Mouse (Mus musculus): Measurements from ENCODE around the gene Serinc1.

DNA sequence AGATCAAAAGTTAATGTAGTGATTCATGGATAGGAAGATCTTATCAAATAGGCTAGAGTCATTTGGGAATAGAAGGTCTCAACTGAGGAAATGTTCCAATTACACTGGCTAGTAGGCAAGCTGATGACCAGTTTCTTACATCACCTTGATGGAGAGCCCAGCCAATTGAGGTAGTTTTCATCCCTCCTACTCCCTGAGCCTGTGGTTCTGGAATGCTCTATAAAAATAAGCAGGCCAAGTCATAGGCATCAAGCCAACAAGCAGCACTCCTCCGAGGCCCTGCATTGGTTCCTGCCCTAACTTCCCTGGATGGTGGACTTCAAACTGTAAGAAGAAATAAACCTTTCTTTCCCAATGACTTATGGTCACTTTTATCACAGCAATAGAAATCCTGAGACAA lies 17.1 kb downstream of the Serinc1 start:
- TF ChIP-seq POLR2A (IDR thresholded peaks at IDR 0.05; ENCODE audit: borderline replicate concordance, low read depth, low read length) (no peak), CTCF (IDR thresholded peaks at IDR 0.05; ENCODE audit: low read depth, low read length) (no peak)
